ENCODE assay signal across 26 mouse cellular contexts in genomic region chr17:88307082-88307481, GRCm38 (mm10).
"Had no signal": no experiment of that assay in that cellular context is flagged by ENCODE, and none has a peak within 500 bp of the region (broad histone marks: within the 10 kb centered on the region; RNA-seq: fewer than 3 reads in every experiment).

No protein-coding gene starts in this region.

- H3K4me3 ChIP-seq: gastrocnemius, adult 2 months; heart, embryonic 13.5 days; heart, embryonic 15.5 days; hindbrain, embryonic 13.5 days; intestine, embryonic 15.5 days; layer of hippocampus, adult 2 months; left cerebral cortex, adult 2 months; limb, embryonic 13.5 days; limb, embryonic 15.5 days; liver, embryonic 12.5 days had no signal

- DNase-seq: gastrocnemius, adult 2 months; gastrocnemius, postnatal 10 days; gastrocnemius, postnatal 25 days; heart, adult 18-20 months; heart, postnatal 14 days; heart, postnatal 36 days; kidney, adult 18-20 months; kidney, adult 8-10 months; kidney, postnatal 10 days; kidney, postnatal 25 days; kidney, postnatal 4 days; left cerebral cortex, postnatal 4 days had no signal

- H3K4me2 ChIP-seq: heart, embryonic 11.5 days; heart, embryonic 13.5 days; heart, embryonic 15.5 days; hindbrain, embryonic 13.5 days; intestine, embryonic 15.5 days; limb, embryonic 13.5 days; limb, embryonic 15.5 days; liver, embryonic 12.5 days had no signal

- H3K27me3 ChIP-seq: heart, embryonic 13.5 days; heart, embryonic 15.5 days; hindbrain, embryonic 13.5 days; intestine, embryonic 15.5 days; limb, embryonic 13.5 days; limb, embryonic 15.5 days; liver, embryonic 12.5 days had no signal

- H3K9ac ChIP-seq: heart, embryonic 13.5 days; heart, embryonic 15.5 days; hindbrain, embryonic 13.5 days; intestine, embryonic 15.5 days; limb, embryonic 13.5 days; limb, embryonic 15.5 days; liver, embryonic 12.5 days; liver, embryonic 14.5 days had no signal

- H3K4me1 ChIP-seq: heart, embryonic 13.5 days; heart, embryonic 15.5 days; hindbrain, embryonic 13.5 days; intestine, embryonic 15.5 days; limb, embryonic 13.5 days; limb, embryonic 15.5 days; liver, embryonic 12.5 days had no signal

- H3K36me3 ChIP-seq: heart, embryonic 13.5 days; heart, embryonic 15.5 days; hindbrain, embryonic 13.5 days; intestine, embryonic 15.5 days; limb, embryonic 13.5 days; limb, embryonic 15.5 days; liver, embryonic 12.5 days had no signal

- ATAC-seq: hindbrain, embryonic 16.5 days; inflammation-experienced regulatory T-cells, adult 6 months; intestine, embryonic 15.5 days; intestine, postnatal 0 days; liver, embryonic 12.5 days had no signal

- H3K27ac ChIP-seq: gastrocnemius, adult 2 months; heart, embryonic 13.5 days; heart, embryonic 15.5 days; hindbrain, embryonic 13.5 days; intestine, embryonic 15.5 days; layer of hippocampus, adult 2 months; left cerebral cortex, adult 2 months; limb, embryonic 13.5 days; limb, embryonic 15.5 days; liver, embryonic 12.5 days; liver, embryonic 14.5 days had no signal

- H3K9me3 ChIP-seq: heart, embryonic 13.5 days; heart, embryonic 15.5 days; hindbrain, embryonic 13.5 days; intestine, embryonic 15.5 days; limb, embryonic 13.5 days; limb, embryonic 15.5 days had no signal
